Mouse (Mus musculus) cerebellum, adult 2 months (tissue): ENCODE measurements at regions not wholly inside any gene's neighbourhood (a gene's known extent, or its start where the extent isn't known, plus 50 kb on each side); places are given as distances from the start of the nearest gene placed in this dataset.

Source experiments
- CTCF ChIP-seq: fragments of 200-500 bp; IDR thresholded peaks from 2 replicates; pipeline ENCODE4 v1.5.1; 2011; ENCODE audit warnings: low read depth, mild to moderate bottlenecking, control low read depth, low read length, moderate library complexity, borderline replicate concordance; ENCODE audit not compliant: insufficient read depth
- POLR2A ChIP-seq: fragments of 200-500 bp; IDR thresholded peaks from 2 replicates; pipeline ENCODE4 v1.6.1; 2011; ENCODE audit warnings: low read length, control low read depth, borderline replicate concordance; ENCODE audit not compliant: insufficient read depth

DNA sequence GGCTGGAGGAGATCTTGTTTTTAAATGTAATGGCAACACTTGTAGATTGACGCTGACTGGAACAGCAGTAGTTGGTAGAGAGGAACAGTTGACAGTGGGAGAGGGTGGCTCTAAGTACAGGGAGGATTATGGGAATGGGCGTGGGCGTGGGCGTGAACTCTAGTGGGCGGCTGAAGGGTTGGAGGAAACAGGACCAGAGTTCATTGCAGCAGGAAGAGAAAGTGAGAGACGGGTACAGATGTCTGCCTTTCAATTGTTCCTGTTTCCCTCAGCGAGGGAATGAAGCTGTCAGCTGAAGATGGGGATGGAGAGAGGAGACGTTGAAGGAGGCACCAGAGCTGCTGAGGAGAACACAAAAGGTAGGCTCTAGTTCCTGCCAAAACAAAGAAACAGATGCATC, 135.2 kb downstream of the Hhipl2 start:
- TF ChIP-seq POLR2A (no peak), CTCF (no peak)
